Mouse (Mus musculus): Measurements from ENCODE around the gene Rbak.
"Not testable (repeated sequence)": the region's sequence is repeated elsewhere in the genome, so short reads cannot be mapped to it uniquely, and the experiment has no call there.

The Rbak gene

GRCm38 (mm10) chr5:143180255-143181076 is at the start of gene Rbak, which contains the start of gene Spdye4b:
TSS of gene Rbak (minus strand) at chr5:143180775.
TSS of gene Spdye4b (plus strand) at chr5:143181017.
- peak; percentile 98 for DNase-seq (ENCODE audit: low spot score)

GRCm38 (mm10) chr5:143226790-143227189 is 46.2 kb upstream of the Rbak start, which contains the start of gene Spdye4a:
TSS of gene Spdye4a (minus strand) at chr5:143226890.
- no peak for DNase-seq (ENCODE audit: low spot score)

- no peak for DNase-seq (ENCODE audit: low spot score)
Measured at GRCm38 (mm10) chr5:143222287-143222686, 41.7 kb upstream of the Rbak start.

- no peak for DNase-seq (ENCODE audit: low spot score)
Measured at GRCm38 (mm10) chr5:143220996-143221395, 40.4 kb upstream of the Rbak start.

- DNase-seq (ENCODE audit: low spot score): no peak
Measured at GRCm38 (mm10) chr5:143213832-143214231, 33.3 kb upstream of the Rbak start.

- DNase-seq (ENCODE audit: low spot score): no peak
Measured at GRCm38 (mm10) chr5:143205015-143205414, 24.4 kb upstream of the Rbak start.

GRCm38 (mm10) chr5:143196506-143196905 is 15.9 kb upstream of the Rbak start:
- DNase-seq (ENCODE audit: low spot score): no peak

GRCm38 (mm10) chr5:143195166-143195565 is 14.6 kb upstream of the Rbak start:
- DNase-seq (ENCODE audit: low spot score): no peak

- not testable (repeated sequence) for DNase-seq (ENCODE audit: low spot score)
Measured at GRCm38 (mm10) chr5:143194747-143195146, 14.2 kb upstream of the Rbak start.

- no peak for DNase-seq (ENCODE audit: low spot score)
Measured at GRCm38 (mm10) chr5:143192806-143193205, 12.2 kb upstream of the Rbak start.

GRCm38 (mm10) chr5:143188014-143188413 is 7.4 kb upstream of the Rbak start:
- not testable (repeated sequence) for DNase-seq (ENCODE audit: low spot score)

- peak; percentile 50 for DNase-seq (ENCODE audit: low spot score)
Measured at GRCm38 (mm10) chr5:143179179-143179578, 1.4 kb downstream of the Rbak start.

GRCm38 (mm10) chr5:143177541-143178200 is 2.9 kb downstream of the Rbak start:
- peak; percentile 47 for DNase-seq (ENCODE audit: low spot score)

GRCm38 (mm10) chr5:143175970-143176369 is 4.6 kb downstream of the Rbak start:
- no peak for DNase-seq (ENCODE audit: low spot score)

- DNase-seq (ENCODE audit: low spot score): no peak
Measured at GRCm38 (mm10) chr5:143165508-143166070, 15.0 kb downstream of the Rbak start.

GRCm38 (mm10) chr5:143155534-143155933 is 25.0 kb downstream of the Rbak start:
- DNase-seq (ENCODE audit: low spot score): no peak

- no peak for DNase-seq (ENCODE audit: low spot score)
Measured at GRCm38 (mm10) chr5:143153756-143154155, 26.8 kb downstream of the Rbak start.

- no peak for DNase-seq (ENCODE audit: low spot score)
Measured at GRCm38 (mm10) chr5:143150044-143150443, 30.5 kb downstream of the Rbak start.

GRCm38 (mm10) chr5:143149536-143149935 is 31.0 kb downstream of the Rbak start:
- no peak for DNase-seq (ENCODE audit: low spot score)

- DNase-seq (ENCODE audit: low spot score): no peak
Measured at GRCm38 (mm10) chr5:143148661-143149060, 31.9 kb downstream of the Rbak start.

GRCm38 (mm10) chr5:143147481-143147880 is 33.1 kb downstream of the Rbak start, which contains the start of gene Olfr718-ps1:
TSS of gene Olfr718-ps1 (minus strand) at chr5:143147581.
- DNase-seq (ENCODE audit: low spot score): no peak

- no peak for DNase-seq (ENCODE audit: low spot score)
Measured at GRCm38 (mm10) chr5:143137580-143137979, 43.0 kb downstream of the Rbak start.

GRCm38 (mm10) chr5:143135042-143135441 is 45.5 kb downstream of the Rbak start:
- no peak for DNase-seq (ENCODE audit: low spot score)

Measured in MN1 (cell line).